7 mouse cellular contexts compared by ENCODE assay signal in genomic region chr10:22460386-22460785, GRCm38 (mm10).
DNase-seq lines count a peak whose midpoint lies in the region; ATAC-seq and TF ChIP-seq lines count a peak whose summit lies in the region.
"Not testable (repeated sequence)": the region's sequence is repeated elsewhere in the genome, so short reads cannot be mapped to it uniquely, and the experiment has no call there.

No protein-coding gene starts in this region.

- not testable (repeated sequence) for H3K9ac ChIP-seq in forebrain, embryonic 13.5 days; hindbrain, embryonic 13.5 days; liver, embryonic 12.5 days; liver, postnatal 0 days (replicated peaks); midbrain, embryonic 13.5 days (replicated peaks); neural tube, embryonic 12.5 days

- H3K27me3 ChIP-seq in forebrain, embryonic 13.5 days; hindbrain, embryonic 13.5 days; liver, embryonic 12.5 days (replicated peaks); liver, postnatal 0 days (ENCODE audit: insufficient read depth, low read length); midbrain, embryonic 13.5 days; neural tube, embryonic 12.5 days (replicated peaks): not testable (repeated sequence)

- TF ChIP-seq EP300 in liver, postnatal 0 days (IDR thresholded peaks at IDR 0.05; ENCODE audit: low read depth), result not testable (repeated sequence)

- H3K4me2 ChIP-seq in forebrain, embryonic 13.5 days; hindbrain, embryonic 13.5 days; liver, postnatal 0 days (ENCODE audit: low read depth, low read length); neural tube, embryonic 12.5 days (replicated peaks): not testable (repeated sequence)
- peak overlapping the region; percentile 11; the same call in 1 of the 2 replicates for H3K4me2 ChIP-seq in liver, embryonic 12.5 days
- peak overlapping the region; percentile 28; the same call in 1 of the 2 replicates for H3K4me2 ChIP-seq in midbrain, embryonic 13.5 days (replicated peaks)

- not testable (repeated sequence) for H3K36me3 ChIP-seq in forebrain, embryonic 13.5 days (ENCODE audit: poor library complexity, severe bottlenecking); hindbrain, embryonic 13.5 days; liver, embryonic 12.5 days; liver, postnatal 0 days (replicated peaks; ENCODE audit: insufficient read depth, low read length); midbrain, embryonic 13.5 days; neural tube, embryonic 12.5 days

- H3K4me3 ChIP-seq in forebrain, embryonic 13.5 days; hindbrain, embryonic 13.5 days; liver, embryonic 12.5 days; liver, postnatal 0 days (ENCODE audit: low read depth, low read length); midbrain, embryonic 13.5 days (replicated peaks); neural tube, embryonic 12.5 days: not testable (repeated sequence)

- 0 out of 2 replicates have a peak, but pooled peaks have one; percentile 16 for ATAC-seq in forebrain, embryonic 13.5 days
- ATAC-seq in hindbrain, embryonic 13.5 days (ENCODE audit: low FRiP score), result peak; percentile 53
- ATAC-seq in liver, embryonic 12.5 days, result peak; percentile 26; the same call in 1 of the 2 replicates
- not testable (repeated sequence) for ATAC-seq in liver, postnatal 0 days
- peak; percentile 41; the same call in 1 of the 2 replicates for ATAC-seq in midbrain, embryonic 13.5 days
- ATAC-seq in neural tube, embryonic 12.5 days (ENCODE audit: low FRiP score, low read depth), result peak; percentile 45

- TF ChIP-seq CTCF in liver, postnatal 0 days (IDR thresholded peaks at IDR 0.05; ENCODE audit: low read depth), result not testable (repeated sequence)

- 39% methylated on average over 4 of the region's 4 CpGs for WGBS in forebrain, embryonic 13.5 days
- WGBS in hindbrain, embryonic 13.5 days, result 17% methylated on average over 4 of the region's 4 CpGs
- 41% methylated on average over 4 of the region's 4 CpGs for WGBS in liver, embryonic 12.5 days (ENCODE audit: insufficient replicate concordance)
- WGBS in liver, postnatal 0 days (ENCODE audit: insufficient replicate concordance), result 68% methylated on average over 4 of the region's 4 CpGs
- 23% methylated on average over 4 of the region's 4 CpGs for WGBS in midbrain, embryonic 13.5 days
- WGBS in neural tube, embryonic 12.5 days, result 34% methylated on average over 4 of the region's 4 CpGs

- H3K9me3 ChIP-seq in forebrain, embryonic 13.5 days (replicated peaks); hindbrain, embryonic 13.5 days; liver, embryonic 12.5 days (replicated peaks); liver, postnatal 0 days (ENCODE audit: low read length); midbrain, embryonic 13.5 days; neural tube, embryonic 12.5 days: not testable (repeated sequence)

- H3K27ac ChIP-seq in forebrain, embryonic 13.5 days; hindbrain, embryonic 13.5 days; liver, embryonic 12.5 days; liver, postnatal 0 days (ENCODE audit: low read depth); neural tube, embryonic 12.5 days: not testable (repeated sequence)
- peak overlapping the region; percentile 70; the same call in 1 of the 2 replicates for H3K27ac ChIP-seq in midbrain, embryonic 13.5 days

- H3K4me1 ChIP-seq in forebrain, embryonic 13.5 days; hindbrain, embryonic 13.5 days (replicated peaks); liver, postnatal 0 days (ENCODE audit: insufficient read depth); midbrain, embryonic 13.5 days (replicated peaks); neural tube, embryonic 12.5 days: not testable (repeated sequence)
- H3K4me1 ChIP-seq in liver, embryonic 12.5 days, result peaks cover 12% of the 10 kb centered on the region

- peak; percentile 6 for DNase-seq in embryo, embryonic 10.5 days (ENCODE audit: low spot score)
- peak; percentile 0 for DNase-seq in liver, postnatal 0 days
